Mouse (Mus musculus) left cerebral cortex, postnatal 36 days (tissue): ENCODE measurements around the gene Slc22a20. TPM values are rescaled to one million over a fixed set of nuclear protein-coding genes. Genes with fewer than 3 reads are reported as not detected.

ENCODE experiments used
- DNase-seq, 2 experiments: peaks; one replicate each; pipeline ENCODE4 v3.0.0; 2021 to 2022; ENCODE audit warnings: low spot score in 2 of 2, mixed read lengths in 1 of 2
- intact Hi-C: fragments of 180-260 bp; cut with DNase I; formaldehyde crosslinking; loops from one replicate; pipeline ENCODE4 v1.15.1; 2025
- total RNA-seq, 2 experiments: library from RNA; stranded (reverse); gene quantifications; 2 replicates each; pipeline ENCODE4 v1.2.3; 2021

Gene Slc22a20
- not detected for total RNA-seq

- intact Hi-C loops: no loop called here
- DNase-seq: no peak
Measured at GRCm38 (mm10) chr19:5986043-5986442, at the start of gene Slc22a20. Gene Slc22a20, minus strand, starts transcription at chr19:5986143.

- intact Hi-C loops: no loop called here
- DNase-seq: no peak
Measured at GRCm38 (mm10) chr19:6030520-6031280, 44.8 kb upstream of the Slc22a20 start.

GRCm38 (mm10) chr19:6029426-6029825 is 43.5 kb upstream of the Slc22a20 start:
- intact Hi-C loops: no loop called here
- DNase-seq: no peak

- intact Hi-C loops: no loop called here
- no peak for DNase-seq
Measured at GRCm38 (mm10) chr19:6028991-6029390, 43.0 kb upstream of the Slc22a20 start.

GRCm38 (mm10) chr19:6023930-6024329 is 38.0 kb upstream of the Slc22a20 start:
- intact Hi-C loops: no loop called here

GRCm38 (mm10) chr19:6023059-6023458 is 37.1 kb upstream of the Slc22a20 start:
- intact Hi-C loops: no loop called here

More at GRCm38 (mm10) chr19:6023930-6024329, 38.0 kb upstream of the Slc22a20 start:
- DNase-seq: no peak

GRCm38 (mm10) chr19:6020276-6020675 is 34.3 kb upstream of the Slc22a20 start:
- intact Hi-C loops: no loop called here
- DNase-seq: no peak

More at GRCm38 (mm10) chr19:6023059-6023458, 37.1 kb upstream of the Slc22a20 start:
- DNase-seq: no peak

- intact Hi-C loops: loop anchor here (1.0 to 5.0 kb wide), 2 partner anchors 53 to 96 kb away; partner anchors contain the start of gene Cdc42ep2
- peak; percentile 76 to 78 for DNase-seq
Measured at GRCm38 (mm10) chr19:6018142-6019089, 32.5 kb upstream of the Slc22a20 start.

- intact Hi-C loops: loop anchor here (5.0 kb wide), 1 partner anchor 94 kb away; the partner anchor contains the start of gene Cdc42ep2
- DNase-seq: no peak
Measured at GRCm38 (mm10) chr19:6016532-6016931, 30.6 kb upstream of the Slc22a20 start.

GRCm38 (mm10) chr19:6015511-6016315 is 29.8 kb upstream of the Slc22a20 start, which contains the start of gene Capn1:
Gene Capn1, minus strand, starts transcription at chr19:6015897.
- intact Hi-C loops: loop anchor here (5.0 kb wide), 1 partner anchor 93 kb away; the partner anchor contains the start of gene Cdc42ep2
- DNase-seq: peak; percentile 74 to 81

- peak in 1 of 2 experiments; percentile 18 for DNase-seq
- intact Hi-C loops: loop anchor here (5.0 kb wide), 1 partner anchor 93 kb away; the partner anchor contains the start of gene Cdc42ep2
Measured at GRCm38 (mm10) chr19:6014991-6015510, 29.1 kb upstream of the Slc22a20 start.

- no peak for DNase-seq
- intact Hi-C loops: no loop called here
Measured at GRCm38 (mm10) chr19:6013691-6014090, 27.7 kb upstream of the Slc22a20 start.

- no peak for DNase-seq
- intact Hi-C loops: no loop called here
Measured at GRCm38 (mm10) chr19:6009137-6009536, 23.2 kb upstream of the Slc22a20 start.

GRCm38 (mm10) chr19:6007013-6007412 is 21.1 kb upstream of the Slc22a20 start:
- intact Hi-C loops: no loop called here

GRCm38 (mm10) chr19:6005541-6005940 is 19.6 kb upstream of the Slc22a20 start:
- intact Hi-C loops: no loop called here
- no peak for DNase-seq

More at GRCm38 (mm10) chr19:6007013-6007412, 21.1 kb upstream of the Slc22a20 start:
- no peak for DNase-seq

GRCm38 (mm10) chr19:5999969-6000368 is 14.0 kb upstream of the Slc22a20 start:
- intact Hi-C loops: no loop called here
- DNase-seq: no peak

GRCm38 (mm10) chr19:5998180-5998579 is 12.2 kb upstream of the Slc22a20 start:
- intact Hi-C loops: no loop called here
- no peak for DNase-seq

- intact Hi-C loops: no loop called here
- DNase-seq: no peak
Measured at GRCm38 (mm10) chr19:5994711-5995110, 8.8 kb upstream of the Slc22a20 start.

- DNase-seq: no peak
- intact Hi-C loops: no loop called here
Measured at GRCm38 (mm10) chr19:5992012-5992411, 6.1 kb upstream of the Slc22a20 start.
